Mouse (Mus musculus) fibroblast of lung, adult 2 months (primary cell): ENCODE data around the gene H2al1c.
"Not testable (repeated sequence)": the region's sequence is repeated elsewhere in the genome, so short reads cannot be mapped to it uniquely, and the experiment has no call there.

ENCODE experiments used
- DNase-seq: peaks from one replicate; pipeline ENCODE4 v3.0.0-alpha.2; 2011; ENCODE audit warnings: low read depth

The H2al1c gene

GRCm38 (mm10) chrX:11305355-11305754 lies at the start of gene H2al1c:
H2al1c (plus strand) TSS chrX:11305655.
- DNase-seq, result not testable (repeated sequence)

DNA sequence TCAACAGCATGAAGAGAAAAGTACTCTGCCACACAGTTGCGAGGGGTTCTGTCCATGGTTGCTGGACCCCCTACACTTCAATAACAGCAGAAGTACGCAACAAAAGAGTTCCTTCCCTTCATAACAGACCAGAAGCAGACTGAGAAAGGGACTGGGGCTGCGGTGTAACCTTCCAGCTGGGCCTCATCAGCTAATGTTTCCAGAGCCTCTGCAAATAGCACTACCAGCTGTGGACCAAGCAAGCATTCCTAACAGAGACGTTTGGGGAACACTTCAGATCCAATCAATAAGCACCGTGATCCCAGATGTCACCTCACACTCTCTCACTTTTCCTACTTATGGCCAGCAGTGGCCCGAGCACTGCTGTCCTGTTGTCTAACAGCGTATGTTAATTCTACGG lies 40.5 kb upstream of the H2al1c start:
- no peak for DNase-seq

GRCm38 (mm10) chrX:11267791-11268190 lies 37.7 kb upstream of the H2al1c start:
- no peak for DNase-seq

DNA sequence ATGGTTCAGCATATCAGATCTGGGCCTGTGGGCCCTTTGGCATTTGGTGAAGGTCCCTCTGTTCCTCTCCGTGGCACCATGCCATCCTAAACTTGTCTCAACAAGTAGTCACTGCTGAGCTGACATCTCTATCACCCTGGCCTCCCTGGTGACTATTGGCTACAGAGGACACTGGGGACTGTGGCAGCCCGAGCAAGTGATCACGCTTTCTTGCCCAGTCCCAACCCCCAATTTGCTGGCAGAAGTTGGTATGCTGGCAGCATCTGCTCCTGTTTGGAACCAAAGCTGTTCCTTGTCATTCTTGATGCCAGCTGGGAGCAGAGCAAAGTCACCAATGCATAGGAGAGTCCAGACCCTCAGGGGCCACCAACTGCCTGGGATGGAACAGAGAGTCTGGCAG lies 36.4 kb upstream of the H2al1c start:
- DNase-seq, result no peak

DNA sequence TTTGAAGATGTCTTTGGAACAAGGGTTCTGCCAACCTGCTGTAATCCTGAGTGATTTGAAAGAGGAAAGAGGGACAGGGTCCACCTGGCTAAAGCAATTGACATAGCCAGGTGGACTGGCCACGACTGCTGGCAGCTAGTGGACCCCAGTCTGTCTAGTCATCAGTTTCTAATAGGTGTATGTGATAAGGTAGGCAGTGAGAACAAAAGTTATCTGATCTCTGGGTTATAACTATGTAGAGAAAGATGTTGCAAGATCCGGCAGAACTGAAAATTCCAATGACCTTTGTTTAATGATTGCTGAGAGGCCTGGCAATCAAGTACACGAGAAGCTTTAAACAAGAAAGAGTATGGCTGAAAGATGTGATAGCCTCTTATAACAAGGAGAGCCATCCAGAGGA lies 32.3 kb upstream of the H2al1c start:
- no peak for DNase-seq

DNA sequence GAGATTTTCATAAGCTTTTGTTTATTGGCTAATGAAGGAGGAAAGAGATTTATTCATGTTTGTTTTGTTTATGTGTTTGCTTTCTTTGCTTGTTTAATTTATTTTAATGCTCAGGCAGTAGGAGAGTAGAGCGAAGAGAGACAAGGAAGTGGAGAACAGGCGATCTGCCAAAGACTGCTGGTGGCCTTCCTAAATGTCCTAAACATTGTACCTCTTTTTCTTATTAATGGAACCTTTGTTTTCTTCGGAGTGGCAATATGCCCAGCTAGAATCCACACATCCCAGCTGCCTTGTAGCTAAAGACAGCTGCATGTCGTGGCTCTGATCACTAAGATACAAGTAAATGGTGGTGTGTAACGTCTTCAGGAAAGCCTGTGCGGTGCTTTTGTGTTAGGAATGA lies 28.4 kb upstream of the H2al1c start:
- no peak for DNase-seq

DNA sequence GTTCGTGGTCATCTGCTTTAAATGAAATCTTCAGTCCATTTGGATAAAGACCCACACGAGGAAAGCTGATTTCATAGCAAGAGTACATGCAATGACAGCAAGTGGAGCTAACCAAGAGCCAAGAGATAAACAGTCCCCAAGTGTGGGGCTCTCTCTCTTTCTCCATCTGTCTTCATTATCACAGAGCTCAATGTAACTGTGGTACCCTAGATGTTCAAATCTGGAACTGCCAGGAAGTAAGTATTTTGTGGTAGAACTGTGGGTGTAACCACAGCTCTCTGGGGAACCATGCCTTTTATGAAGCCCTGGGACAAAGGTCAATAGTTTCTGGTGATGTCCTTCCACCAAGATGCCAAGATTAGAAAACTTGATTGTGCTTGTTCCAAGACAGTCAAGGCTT lies 24.7 kb upstream of the H2al1c start:
- no peak for DNase-seq

GRCm38 (mm10) chrX:11288306-11288882 lies 17.1 kb upstream of the H2al1c start:
- no peak for DNase-seq

- DNase-seq, result no peak
These were observed 16.2 kb upstream of the H2al1c start for GRCm38 (mm10) chrX:11289244-11289643.

DNA sequence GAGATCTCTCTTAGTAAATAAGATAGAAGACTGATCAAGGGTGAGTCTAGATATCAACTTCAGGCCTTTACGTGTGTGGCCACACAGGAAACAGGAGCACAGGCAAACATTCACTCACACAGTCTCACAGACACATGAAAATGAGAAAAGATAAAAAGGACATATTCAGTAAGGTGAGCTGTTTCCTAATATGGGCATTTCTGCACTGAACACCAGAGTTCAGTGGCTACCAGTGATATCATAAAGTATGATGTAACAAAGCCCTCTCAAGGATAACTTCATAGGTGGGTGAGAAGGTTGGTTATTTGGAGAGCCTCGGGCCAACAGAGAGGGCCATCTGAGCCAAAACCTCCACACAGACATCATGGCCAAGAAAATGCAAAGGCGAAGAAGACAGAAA lies 6.5 kb upstream of the H2al1c start, which contains the start of gene H2al1a:
TSS of gene H2al1a (plus strand) at position 301 of the 400 bp plus-strand sequence.
- not testable (repeated sequence) for DNase-seq

- DNase-seq, result not testable (repeated sequence)
These were observed 3.3 kb upstream of the H2al1c start, which contains the start of gene H2al1b for GRCm38 (mm10) chrX:11302132-11302531. H2al1b (plus strand) TSS chrX:11302432.

DNA sequence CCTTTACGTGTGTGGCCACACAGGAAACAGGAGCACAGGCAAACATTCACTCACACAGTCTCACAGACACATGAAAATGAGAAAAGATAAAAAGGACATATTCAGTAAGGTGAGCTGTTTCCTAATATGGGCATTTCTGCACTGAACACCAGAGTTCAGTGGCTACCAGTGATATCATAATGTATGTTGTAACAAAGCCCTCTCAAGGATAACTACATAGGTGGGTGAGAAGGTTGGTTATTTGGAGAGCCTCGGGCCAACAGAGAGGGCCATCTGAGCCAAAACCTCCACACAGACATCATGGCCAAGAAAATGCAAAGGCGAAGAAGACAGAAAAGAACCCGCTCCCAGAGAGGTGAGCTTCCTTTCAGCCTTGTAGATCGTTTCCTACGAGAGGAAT lies 3.1 kb downstream of the H2al1c start, which contains the start of gene H2al1d:
TSS of gene H2al1d (plus strand) at position 301 of the 400 bp plus-strand sequence.
- not testable (repeated sequence) for DNase-seq

DNA sequence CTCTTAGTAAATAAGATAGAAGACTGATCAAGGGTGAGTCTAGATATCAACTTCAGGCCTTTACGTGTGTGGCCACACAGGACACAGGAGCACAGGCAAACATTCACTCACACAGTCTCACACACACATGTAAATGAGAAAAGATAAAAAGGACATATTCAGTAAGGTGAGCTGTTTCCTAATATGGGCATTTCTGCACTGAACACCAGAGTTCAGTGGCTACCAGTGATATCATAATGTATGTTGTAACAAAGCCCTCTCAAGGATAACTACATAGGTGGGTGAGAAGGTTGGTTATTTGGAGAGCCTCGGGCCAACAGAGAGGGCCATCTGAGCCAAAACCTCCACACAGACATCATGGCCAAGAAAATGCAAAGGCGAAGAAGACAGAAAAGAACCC lies 6.2 kb downstream of the H2al1c start, which contains the start of gene H2al1e:
TSS of gene H2al1e (plus strand) at position 301 of the 400 bp plus-strand sequence.
- DNase-seq, result not testable (repeated sequence)

- not testable (repeated sequence) for DNase-seq
These were observed 9.4 kb downstream of the H2al1c start, which contains the start of gene H2al1f for GRCm38 (mm10) chrX:11314858-11315257. H2al1f (plus strand) TSS chrX:11315158.

DNA sequence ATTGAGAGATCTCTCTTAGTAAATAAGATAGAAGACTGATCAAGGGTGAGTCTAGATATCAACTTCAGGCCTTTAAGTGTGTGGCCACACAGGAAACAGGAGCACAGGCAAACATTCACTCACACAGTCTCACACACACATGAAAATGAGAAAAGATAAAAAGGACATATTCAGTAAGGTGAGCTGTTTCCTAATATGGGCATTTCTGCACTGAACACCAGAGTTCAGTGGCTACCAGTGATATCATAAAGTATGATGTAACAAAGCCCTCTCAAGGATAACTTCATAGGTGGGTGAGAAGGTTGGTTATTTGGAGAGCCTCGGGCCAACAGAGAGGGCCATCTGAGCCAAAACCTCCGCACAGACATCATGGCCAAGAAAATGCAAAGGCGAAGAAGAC lies 12.5 kb downstream of the H2al1c start, which contains the start of gene H2al1g:
TSS of gene H2al1g (plus strand) at position 301 of the 400 bp plus-strand sequence.
- not testable (repeated sequence) for DNase-seq

DNA sequence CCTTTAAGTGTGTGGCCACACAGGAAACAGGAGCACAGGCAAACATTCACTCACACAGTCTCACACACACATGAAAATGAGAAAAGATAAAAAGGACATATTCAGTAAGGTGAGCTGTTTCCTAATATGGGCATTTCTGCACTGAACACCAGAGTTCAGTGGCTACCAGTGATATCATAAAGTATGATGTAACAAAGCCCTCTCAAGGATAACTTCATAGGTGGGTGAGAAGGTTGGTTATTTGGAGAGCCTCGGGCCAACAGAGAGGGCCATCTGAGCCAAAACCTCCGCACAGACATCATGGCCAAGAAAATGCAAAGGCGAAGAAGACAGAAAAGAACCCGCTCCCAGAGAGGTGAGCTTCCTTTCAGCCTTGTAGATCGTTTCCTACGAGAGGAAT lies 15.7 kb downstream of the H2al1c start, which contains the start of gene H2al1h:
TSS of gene H2al1h (plus strand) at position 301 of the 400 bp plus-strand sequence.
- DNase-seq, result not testable (repeated sequence)

DNA sequence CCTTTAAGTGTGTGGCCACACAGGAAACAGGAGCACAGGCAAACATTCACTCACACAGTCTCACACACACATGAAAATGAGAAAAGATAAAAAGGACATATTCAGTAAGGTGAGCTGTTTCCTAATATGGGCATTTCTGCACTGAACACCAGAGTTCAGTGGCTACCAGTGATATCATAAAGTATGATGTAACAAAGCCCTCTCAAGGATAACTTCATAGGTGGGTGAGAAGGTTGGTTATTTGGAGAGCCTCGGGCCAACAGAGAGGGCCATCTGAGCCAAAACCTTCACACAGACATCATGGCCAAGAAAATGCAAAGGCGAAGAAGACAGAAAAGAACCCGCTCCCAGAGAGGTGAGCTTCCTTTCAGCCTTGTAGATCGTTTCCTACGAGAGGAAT lies 18.9 kb downstream of the H2al1c start, which contains the start of gene H2al1i:
TSS of gene H2al1i (plus strand) at position 301 of the 400 bp plus-strand sequence.
- DNase-seq, result not testable (repeated sequence)

- DNase-seq, result not testable (repeated sequence)
These were observed 22.1 kb downstream of the H2al1c start, which contains the start of gene H2al1j for GRCm38 (mm10) chrX:11327522-11327921. H2al1j (plus strand) TSS chrX:11327822.

GRCm38 (mm10) chrX:11345762-11346161 lies 40.3 kb downstream of the H2al1c start:
- DNase-seq, result no peak

DNA sequence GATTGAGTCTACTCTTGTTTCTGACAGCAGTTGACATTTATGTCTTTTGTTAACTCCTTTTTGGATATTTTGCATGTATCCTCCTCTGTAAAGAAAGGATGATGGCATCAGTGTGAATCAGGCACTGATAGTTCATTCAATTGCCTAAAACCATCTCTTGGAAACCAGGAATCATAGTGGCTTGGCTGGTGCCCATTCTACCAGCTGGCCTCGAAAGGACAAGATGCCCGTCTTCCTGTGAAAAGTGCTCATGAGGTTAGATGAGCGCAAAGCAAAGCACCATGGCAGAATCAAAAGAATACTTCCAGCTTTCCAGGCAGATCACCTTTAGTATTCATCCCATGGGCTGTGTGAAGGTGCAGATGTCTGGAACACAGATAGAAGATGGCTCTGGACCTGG lies 41.3 kb downstream of the H2al1c start:
- no peak for DNase-seq
